Mouse (Mus musculus): ENCODE data around the gene Map1lc3a.

Map1lc3a gene

DNA sequence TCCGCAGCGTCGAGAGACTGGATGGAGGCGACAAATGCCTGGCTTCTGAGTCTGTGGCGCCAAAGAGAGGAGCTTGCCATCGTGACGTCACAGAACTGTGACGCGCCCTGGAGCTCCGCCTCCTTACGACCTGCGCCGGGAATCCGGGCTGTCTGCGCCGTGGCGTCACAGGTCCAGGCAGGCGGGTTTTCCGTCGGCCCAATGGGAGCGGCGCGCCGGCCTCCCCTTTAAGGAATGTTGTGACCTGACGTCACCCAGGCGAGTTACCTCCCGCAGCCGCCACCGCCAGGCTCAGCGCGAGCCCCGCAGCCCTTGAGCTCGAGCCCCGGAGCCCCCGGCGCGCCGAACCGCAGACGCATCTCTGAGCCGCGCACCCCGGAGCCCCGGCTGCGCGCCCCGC is at the start of gene Map1lc3a:
Gene Map1lc3a, plus strand, starts transcription at position 103 of the 400 bp plus-strand sequence.
- DNase-seq (ENCODE audit: low spot score in 2 of 2), result peak; percentile 81 to 92

DNA sequence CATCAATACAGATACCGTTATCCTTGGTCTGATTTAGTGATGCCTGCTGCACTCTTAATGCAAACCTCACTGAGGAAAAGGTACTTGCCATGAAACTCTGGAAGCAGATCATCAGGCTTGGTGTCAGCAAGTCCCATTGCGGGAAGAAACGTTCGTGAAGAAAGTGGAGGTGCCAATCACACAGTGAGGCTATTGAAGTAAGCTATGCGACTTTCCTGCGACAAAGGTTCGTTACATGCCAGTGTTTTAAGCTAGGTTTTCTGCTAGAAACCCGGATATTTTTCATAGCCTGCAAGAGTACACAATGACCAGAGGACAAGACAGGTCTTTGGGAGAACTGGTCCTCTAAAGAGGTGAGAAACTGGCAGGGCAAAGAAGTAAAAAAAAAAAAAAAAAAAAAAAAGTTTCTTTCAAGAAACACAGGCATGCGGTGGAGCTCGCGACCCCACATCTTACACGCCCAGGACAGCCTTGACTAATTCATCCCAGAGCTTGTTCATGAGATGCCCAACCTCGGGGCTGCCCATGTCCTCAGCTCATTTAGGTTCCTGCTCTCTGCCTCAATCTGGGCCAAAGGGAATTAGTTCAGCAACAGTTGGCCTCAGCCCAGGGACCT is 40.2 kb upstream of the Map1lc3a start:
- DNase-seq (ENCODE audit: low spot score in 2 of 2), result no peak

DNA sequence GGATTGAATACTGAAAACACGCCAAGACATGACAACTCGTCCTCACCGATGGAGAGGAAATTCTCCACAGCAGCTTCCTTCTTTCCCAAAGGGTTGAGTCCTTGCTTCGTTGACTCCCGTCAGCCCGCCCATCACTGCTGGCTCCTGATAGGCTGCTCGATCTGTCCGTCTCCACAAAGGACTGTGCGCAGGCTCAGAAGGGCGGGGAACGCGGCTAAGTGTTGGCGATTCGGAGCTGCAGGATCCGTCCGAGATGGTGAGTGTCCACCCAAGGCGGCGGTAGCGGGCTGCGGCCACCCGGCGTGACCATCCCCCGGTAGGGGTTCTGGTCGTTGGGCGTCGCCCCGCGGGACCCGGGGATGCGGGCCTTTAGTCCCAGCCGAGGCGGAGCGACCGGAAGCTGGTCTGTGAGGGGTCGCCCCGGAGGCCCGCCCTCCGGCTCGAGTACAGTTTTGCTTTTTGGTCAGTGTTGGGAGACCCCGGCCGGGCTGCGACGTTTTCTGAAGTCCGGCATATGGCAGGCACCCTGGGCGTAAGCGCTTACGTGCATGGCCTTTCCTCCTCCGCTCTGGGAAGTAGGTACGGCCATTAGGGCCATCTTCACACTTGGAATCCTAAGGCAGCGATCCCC is 39.6 kb upstream of the Map1lc3a start, which contains the start of gene Dynlrb1:
Gene Dynlrb1, plus strand, starts transcription at position 172 of the 631 bp plus-strand sequence.
- peak; percentile 96 to 97 for DNase-seq (ENCODE audit: low spot score in 2 of 2)

DNA sequence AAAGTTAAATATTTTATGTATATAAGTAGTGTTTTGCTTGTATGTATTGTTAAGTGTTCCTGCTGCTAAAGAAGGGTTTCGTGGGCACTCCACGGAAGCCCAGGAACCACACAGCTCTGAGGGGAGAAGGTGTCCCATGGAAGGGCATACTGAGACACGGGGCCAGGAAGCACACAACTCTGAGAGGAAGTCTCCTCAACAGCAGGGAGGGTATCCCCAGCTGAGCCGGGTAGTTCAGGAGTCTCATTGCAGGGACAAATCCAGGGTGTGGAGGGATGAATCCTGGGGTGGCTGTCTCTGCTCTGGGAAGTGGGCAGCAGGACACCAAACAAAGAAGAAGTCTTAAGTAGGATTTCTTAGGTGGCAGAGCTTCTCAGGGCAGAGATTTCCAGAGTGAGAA is 38.8 kb upstream of the Map1lc3a start:
- no peak for DNase-seq (ENCODE audit: low spot score in 2 of 2)

DNA sequence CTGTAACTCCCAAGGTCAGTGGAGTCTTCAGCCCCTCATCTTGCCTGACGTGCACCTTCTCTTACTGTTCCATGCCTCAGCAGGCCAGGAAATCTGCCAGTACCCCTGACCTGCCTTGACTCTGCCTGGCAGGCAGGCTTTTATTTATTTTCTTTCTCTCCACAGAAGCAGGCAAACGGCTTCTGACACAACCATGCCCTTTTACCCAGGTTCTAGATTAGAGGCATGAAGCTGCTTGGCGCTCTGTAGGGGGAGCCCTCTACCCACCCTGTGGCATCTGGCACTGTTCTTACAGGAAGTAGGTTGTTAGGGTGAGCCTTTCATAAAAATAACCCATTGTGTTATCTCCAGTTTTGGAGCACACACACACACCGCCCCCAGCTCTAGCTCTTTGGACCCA is 35.2 kb upstream of the Map1lc3a start:
- DNase-seq (ENCODE audit: low spot score in 2 of 2), result peak in 1 of 2 experiments; percentile 26

DNA sequence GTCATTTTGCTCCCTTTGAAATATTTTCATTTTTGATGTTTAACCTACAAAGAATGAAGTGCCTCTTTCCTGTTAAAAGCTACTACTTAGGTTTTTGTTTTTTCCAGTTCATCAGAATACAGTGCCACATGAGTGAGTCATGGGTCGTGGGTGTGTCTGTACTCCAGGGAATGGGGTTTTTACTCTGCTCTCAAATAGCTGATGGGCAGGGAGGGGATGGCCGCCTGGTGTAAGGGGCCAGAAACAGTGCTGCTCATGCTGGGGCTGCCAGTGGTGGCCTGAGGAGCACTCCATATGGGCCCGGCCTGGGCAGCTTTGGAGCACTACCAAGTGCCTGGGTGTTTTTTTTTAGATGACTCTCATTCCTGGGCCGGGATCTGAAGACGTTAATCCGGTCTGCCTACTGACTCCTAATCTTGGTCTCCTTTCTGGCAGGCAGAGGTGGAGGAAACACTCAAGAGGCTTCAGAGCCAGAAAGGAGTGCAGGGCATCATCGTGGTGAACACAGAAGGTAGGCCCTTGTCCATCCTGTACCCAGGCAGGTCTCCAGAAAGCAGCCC is 33.7 kb upstream of the Map1lc3a start:
- no peak for DNase-seq (ENCODE audit: low spot score in 2 of 2)

DNA sequence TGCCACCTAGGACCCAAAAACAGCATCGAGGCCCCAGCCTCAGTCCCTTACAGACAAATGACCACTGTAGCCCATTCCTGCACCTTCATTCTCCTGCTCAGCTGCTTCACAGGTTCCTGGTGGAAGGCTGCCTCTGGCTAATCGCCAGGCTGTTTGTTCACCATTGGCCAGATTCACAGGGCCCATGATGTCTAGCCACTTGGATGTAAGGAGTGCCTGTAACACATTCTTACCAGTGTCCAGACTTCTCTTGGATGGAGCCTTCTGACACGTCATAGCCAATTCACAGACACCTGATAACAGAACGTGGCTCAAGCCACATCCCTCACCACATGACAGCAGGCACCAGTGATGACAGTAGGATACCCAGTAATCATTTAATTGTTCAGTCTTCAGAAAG is 29.9 kb upstream of the Map1lc3a start:
- no peak for DNase-seq (ENCODE audit: low spot score in 2 of 2)

DNA sequence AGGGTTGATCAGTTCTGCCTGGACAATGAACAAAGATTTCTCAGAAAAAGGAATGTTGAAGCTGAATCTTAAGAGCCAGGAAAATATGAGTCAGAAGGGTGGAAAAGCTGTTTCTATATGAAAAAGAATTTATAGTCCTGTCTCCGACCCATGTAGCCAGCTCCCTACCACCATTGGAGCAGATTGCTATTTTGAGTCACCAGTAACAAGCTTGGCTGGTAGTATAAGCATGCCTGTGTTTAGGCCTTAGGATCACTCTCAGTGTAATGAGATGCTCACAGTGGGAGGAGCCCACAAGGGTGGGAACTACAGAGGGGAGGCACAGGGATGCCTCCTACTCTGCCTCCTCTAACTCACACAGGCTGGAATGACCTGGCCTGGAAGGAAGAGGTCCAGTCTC is 27.9 kb upstream of the Map1lc3a start:
- no peak for DNase-seq (ENCODE audit: low spot score in 2 of 2)

DNA sequence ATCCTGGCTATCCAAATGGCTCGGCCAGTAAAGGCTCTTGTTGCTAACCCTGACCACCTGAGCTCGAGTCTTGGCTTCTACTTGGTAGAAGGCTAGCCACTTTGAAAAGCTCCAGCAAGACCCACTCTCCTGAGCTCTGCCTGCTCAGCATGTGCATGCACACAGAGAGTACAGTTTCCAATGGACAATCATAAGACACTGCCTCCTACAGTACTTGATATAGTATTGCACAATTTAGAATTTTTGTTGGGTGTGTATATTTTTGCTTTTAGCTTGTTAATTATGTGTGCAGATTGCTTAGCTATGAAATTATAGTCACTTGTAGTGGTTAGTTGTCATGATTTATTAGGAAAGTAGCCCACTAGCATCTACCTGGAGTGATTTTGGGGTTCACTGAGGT is 27.4 kb upstream of the Map1lc3a start:
- no peak for DNase-seq (ENCODE audit: low spot score in 2 of 2)

DNA sequence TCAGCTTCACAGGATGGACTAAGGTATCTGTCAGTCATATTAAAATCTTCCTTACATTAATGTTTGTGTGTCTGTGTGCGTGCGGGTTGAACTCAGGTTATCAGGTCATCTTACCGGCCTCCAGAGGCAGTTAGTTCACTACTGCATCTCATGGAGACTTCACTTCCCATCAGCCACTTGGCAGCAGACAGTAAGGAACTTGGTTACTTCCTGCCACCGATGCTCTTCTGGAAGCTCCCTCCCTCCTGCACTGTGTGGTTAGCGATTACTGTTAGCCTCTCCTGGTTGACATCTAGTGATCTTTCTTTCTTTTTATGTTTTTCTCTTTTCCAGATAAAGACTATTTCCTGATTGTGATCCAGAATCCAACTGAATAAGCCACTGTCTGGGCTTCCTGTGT is 26.5 kb upstream of the Map1lc3a start:
- no peak for DNase-seq (ENCODE audit: low spot score in 2 of 2)

DNA sequence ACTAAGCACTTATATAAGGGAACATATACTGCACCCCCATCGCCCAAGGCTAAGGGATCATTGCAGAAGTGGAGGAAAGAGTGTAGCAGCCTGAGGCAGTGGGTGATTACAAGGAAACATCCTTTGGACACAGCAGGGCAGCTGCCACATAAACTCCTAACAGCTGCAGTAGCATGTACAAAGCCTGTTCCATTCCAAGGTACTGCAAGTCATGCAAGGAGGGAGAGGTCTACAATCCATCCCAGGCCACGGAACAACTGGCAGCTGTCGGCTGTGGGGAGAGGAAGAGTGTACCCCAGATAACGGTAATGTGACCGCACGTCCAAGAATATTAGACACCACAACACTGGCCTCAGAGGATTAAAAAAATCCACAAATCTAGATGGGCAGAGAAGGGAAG is 10.6 kb upstream of the Map1lc3a start:
- DNase-seq (ENCODE audit: low spot score in 2 of 2), result no peak

DNA sequence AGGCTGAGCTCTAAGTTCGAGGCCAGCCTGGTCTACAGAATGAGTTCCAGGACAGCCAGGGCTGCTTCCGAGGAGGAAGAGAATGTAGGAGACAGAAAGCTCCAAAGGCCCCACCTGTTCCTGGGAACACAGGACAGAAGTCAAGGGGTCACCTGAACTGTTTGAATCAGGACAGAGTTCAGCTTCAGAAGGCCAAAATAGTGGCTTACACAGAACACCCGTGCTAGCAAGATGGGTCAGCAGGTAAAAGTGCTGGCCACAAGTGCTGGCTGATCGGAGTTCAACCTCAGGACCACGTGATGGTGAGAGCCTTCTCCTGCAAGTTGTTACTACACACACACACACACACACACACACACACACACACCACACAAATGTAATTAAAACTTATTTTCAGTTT is 9.2 kb upstream of the Map1lc3a start:
- DNase-seq (ENCODE audit: low spot score in 2 of 2), result no peak

DNA sequence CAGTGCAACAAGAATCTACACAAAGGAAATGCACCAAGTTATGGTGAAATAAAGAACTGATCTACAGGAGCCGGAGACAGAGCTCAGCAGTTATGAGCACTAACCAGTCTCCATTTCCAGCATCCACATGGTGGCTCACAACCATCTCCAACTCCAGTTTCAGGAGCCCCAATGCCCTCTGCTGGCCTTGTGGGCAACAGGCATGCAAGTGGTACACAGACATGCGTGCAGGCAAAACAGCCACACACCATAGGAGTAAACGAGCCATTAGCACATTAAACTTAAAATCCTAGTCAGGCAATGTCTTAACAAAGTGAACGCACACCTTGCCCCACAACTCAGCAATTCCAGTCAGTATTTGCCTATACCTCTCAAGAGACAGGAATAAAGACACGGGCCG is 4.1 kb upstream of the Map1lc3a start:
- no peak for DNase-seq (ENCODE audit: low spot score in 2 of 2)

DNA sequence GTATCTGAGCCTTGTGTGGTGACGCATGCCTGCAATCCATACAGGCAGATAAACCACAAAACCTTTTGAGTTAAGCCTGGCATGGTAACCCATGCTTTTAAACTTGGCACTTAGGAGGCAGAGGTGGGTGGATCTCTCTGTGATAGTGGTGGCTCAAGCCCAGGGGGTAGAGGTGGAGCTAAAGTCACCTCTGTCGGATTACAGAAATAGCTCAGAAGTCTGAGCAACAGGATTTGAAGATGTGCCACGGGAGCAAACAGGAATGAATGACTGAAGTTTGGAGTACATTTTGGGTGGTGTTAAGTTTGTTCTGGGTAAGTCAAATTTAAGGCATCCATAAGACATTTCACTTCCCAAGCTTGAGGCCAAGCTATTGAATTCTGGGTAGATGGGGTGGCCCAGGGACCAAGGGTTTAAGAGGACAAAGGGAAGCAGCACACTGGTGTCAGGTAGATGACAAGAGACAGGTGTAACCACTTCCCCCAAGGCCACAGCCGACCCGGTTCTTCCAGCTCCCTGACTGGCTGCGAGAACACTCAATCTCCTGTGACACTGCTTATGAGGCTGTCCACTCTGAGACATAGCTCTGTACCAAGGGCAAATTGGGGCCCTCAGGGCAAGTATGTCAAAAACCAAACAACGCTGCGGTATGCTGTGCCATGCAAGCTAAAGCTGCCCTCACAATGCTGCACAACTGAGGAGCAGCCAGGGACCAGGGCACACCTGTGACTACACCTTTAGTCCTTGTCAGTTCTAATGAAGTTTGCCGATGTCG is 3.5 kb upstream of the Map1lc3a start:
- DNase-seq (ENCODE audit: low spot score in 2 of 2), result no peak

DNA sequence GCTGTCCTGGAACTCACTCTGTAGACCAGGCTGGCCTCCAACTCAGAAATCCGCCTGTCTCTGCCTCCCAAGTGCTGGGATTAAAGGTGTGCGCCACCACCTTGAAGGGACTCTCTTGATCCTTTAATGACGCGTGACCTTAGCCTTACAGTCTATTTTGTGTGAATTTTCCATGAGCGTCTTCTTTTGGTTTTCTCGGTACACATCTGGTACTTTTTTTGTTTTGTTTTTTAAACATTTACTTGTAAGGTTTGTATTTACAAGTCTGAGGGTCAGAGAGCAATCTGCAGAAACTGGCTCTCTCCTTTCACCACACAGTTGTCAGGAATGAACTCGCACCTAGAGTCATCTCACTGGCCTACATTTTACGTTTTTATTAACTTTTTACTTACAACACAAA is 2.5 kb upstream of the Map1lc3a start:
- DNase-seq (ENCODE audit: low spot score in 2 of 2), result no peak

DNA sequence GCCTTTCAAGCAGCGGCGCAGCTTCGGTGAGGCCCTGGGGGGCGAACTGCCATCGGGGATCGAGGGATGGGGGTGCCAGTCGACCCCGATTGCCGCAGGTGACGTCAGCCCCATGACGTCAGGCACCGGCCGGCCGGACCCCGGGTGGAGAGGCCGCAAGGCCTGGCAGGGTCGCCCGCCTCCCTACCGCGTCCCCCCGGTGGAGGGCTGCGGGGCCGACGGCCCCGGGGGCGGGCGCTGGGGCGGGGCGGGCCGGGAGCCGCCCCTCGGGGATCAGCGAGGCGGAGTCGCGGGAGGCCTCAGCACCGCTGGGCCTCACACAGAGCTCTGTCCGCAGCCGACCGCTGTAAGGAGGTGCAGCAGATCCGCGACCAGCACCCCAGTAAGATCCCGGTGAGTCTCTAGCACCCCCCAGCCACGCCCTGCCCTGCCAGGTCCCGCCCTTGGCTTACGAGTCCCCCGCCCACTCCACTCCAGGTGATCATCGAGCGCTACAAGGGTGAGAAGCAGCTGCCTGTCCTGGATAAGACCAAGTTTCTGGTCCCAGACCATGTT is 601 bp downstream of the Map1lc3a start:
- DNase-seq (ENCODE audit: low spot score in 2 of 2), result peak; percentile 22 to 32

DNA sequence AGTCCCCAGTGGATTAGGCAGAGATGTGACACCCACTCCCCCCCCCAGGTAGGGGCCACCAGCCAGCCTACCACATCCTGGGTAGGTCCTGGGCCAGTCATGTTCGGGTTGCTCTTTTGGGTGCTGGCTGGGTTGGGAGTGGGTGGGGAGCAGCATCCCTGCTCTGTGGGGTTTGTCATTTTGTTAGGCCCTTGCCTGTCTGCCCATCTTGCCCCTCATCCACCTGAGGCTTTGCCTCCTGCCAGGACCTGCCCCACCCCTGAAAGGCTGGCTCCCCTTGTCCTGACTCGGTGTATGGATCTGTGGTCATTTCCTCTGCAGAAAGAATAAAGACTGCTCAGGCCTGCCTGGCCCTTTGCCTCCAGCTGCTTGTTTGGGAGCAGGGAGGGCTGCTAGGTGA is 1.6 kb downstream of the Map1lc3a start:
- no peak for DNase-seq (ENCODE audit: low spot score in 2 of 2)

DNA sequence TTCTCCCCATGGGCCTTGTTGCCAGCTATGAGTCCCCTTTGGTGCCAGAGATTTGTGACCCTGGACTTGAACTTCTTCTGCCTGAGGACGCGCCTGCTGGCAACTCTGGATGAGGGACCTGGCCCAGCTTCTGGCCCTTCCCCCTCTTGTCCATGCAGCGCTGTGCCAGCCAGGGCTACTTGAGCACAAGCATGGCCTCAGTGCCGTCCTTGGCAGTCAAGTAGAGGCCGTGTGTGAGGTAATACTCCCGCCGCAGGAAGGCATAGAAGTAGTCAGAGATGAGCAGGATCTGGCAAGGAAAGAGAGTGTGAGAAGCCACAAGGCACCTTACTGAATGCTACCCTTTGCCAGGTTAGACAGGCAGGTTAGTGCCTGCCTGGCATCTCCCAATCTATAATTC is 2.3 kb downstream of the Map1lc3a start:
- DNase-seq (ENCODE audit: low spot score in 2 of 2), result no peak

DNA sequence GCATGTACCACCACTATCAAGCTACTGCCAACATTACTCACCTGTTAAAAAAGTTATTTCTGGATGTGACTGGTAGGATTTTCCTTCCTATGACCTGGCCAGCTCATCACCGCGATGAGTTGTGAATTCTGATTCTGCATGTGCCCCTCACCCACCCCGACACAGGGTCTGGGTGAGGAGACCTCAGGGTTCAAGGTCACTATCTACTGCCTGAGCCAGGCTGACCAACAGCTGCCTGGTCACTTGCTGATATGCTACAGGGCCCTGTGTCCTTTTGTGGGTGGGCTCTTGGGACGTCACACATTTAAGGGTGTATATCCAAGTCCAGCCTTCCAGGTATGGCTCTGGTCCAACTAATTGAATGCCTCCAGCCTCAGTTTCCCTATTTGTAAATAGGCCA is 3.1 kb downstream of the Map1lc3a start:
- DNase-seq (ENCODE audit: low spot score in 2 of 2), result no peak

DNA sequence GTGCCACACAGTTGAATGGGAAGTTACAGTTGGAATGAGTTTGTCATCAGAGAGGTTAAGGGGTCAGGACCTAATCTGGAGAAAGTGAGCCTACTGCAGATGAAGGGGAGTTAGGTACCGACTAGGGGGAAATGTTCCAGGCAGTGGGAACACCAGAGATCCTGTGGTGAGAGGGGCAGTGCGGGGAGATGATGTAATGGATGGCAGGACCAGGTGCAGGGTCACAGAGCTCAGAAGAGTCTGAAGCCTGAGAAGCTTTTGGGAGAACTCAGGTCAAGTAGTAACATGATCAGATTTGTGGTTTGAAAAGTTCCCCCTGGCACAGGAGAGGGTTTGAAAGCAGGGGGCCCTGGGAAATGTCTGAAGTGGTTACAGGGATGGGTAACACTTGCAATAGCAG is 4.0 kb downstream of the Map1lc3a start:
- no peak for DNase-seq (ENCODE audit: low spot score in 2 of 2)

DNA sequence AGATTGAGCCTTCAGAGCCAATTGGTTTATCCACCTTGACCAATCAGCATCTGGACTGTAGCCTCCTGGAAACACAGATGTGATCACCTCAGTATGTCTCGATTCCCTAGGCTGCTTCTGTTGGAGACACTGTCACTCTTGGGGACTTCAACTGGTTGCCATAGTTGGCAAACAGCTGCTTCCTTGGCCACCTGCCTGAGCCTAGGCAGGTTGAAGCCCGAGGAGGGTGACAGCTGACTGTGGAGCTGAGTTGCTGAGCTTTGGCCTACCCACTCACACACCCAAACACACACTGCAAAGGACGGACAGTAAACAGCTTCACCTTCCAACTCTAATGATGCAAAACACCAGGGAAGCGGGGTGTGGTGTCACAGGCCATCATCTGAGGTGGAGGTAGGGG is 7.7 kb downstream of the Map1lc3a start:
- no peak for DNase-seq (ENCODE audit: low spot score in 2 of 2)

DNA sequence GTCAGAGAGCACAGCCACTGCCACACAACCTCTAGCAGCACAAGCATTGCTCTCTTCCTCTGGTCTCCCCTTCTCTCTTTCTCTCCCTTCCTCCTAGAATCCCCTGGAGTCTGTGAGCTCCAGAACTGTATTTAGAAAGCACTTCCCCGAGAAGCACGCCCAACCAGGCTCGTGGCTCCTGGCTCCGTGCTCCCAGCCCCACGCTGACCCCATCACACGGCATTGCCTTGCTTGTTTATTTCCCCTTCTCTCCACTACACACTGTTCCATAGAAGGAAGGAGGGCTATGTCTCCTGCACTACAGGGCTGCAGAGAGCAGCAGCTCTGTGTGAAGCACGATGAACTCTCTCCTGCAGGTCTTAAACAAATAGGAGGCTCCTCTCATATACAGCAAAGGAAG is 8.6 kb downstream of the Map1lc3a start:
- DNase-seq (ENCODE audit: low spot score in 2 of 2), result no peak

Data from spleen, postnatal 14 days (tissue).